Mouse (Mus musculus) neural tube, embryonic 11.5 days (tissue): ENCODE results near the gene Eif3k. TPM values are rescaled to one million over a fixed set of nuclear protein-coding genes. Genes with fewer than 3 reads are reported as not detected.

ENCODE experiments used
- ATAC-seq: fragments of 200-750 bp; cut with Nextera tagmentation; 2 replicates; pipeline ENCODE4 v1.8.0; 2017; ENCODE audit warnings: moderate number of reproducible peaks, mild to moderate bottlenecking, moderate TSS enrichment, moderate library complexity; ENCODE audit not compliant: insufficient read depth, low FRiP score, low TSS enrichment
- DNase-seq: peaks from one replicate; pipeline ENCODE4 v3.0.0-alpha.2; 2015; ENCODE audit warnings: low spot score
- H3K27ac ChIP-seq: fragments of 300-500 bp; sonication (generic); 2 replicates; pipeline ENCODE4 v1.5.1; 2014; ENCODE audit warnings: low read depth, mild to moderate bottlenecking, low read length
- H3K27me3 ChIP-seq: fragments of 300-500 bp; sonication (generic); 2 replicates; pipeline ENCODE4 v1.6.1; 2014; ENCODE audit warnings: mild to moderate bottlenecking, low read length, mixed read lengths; ENCODE audit not compliant: control insufficient read depth, insufficient read depth
- H3K36me3 ChIP-seq: fragments of 300-500 bp; sonication (generic); 2 replicates; pipeline ENCODE4 v1.6.1; 2014; ENCODE audit warnings: mild to moderate bottlenecking, low read length, moderate library complexity, mixed read lengths; ENCODE audit not compliant: control insufficient read depth, insufficient read depth
- H3K4me1 ChIP-seq: fragments of 300-500 bp; sonication (generic); 2 replicates; pipeline ENCODE4 v1.6.1; 2014; ENCODE audit warnings: low read length, mixed read lengths; ENCODE audit not compliant: control insufficient read depth, insufficient read depth
- H3K4me2 ChIP-seq: fragments of 300-500 bp; sonication (generic); 2 replicates; pipeline ENCODE4 v1.6.1; 2014; ENCODE audit warnings: low read depth, mild to moderate bottlenecking, moderate library complexity
- H3K4me3 ChIP-seq: fragments of 300-500 bp; sonication (generic); 2 replicates; pipeline ENCODE4 v1.5.1; 2014; ENCODE audit warnings: low read depth, low read length
- H3K9ac ChIP-seq: fragments of 300-500 bp; sonication (generic); 2 replicates; pipeline ENCODE4 v1.6.1; 2014; ENCODE audit warnings: mild to moderate bottlenecking, low read length
- H3K9me3 ChIP-seq: fragments of 300-500 bp; sonication (generic); 2 replicates; pipeline ENCODE4 v1.6.1; 2016; ENCODE audit warnings: low read length; ENCODE audit not compliant: control insufficient read depth
- WGBS: fragments of 180-500 bp; shearing (Covaris S2); extraction: QIAGEN DNeasy Blood & Tissue Kit; methylation state at CpG from one replicate; pipeline ENCODE4 v1.1.7; 2014; 5-methylcytosine and 5-hydroxymethylcytosine counted together
- polyA plus RNA-seq: library from polyadenylated mRNA; unstranded; fragments of >200 nt; fragmentation: Nextera tagmentation; extraction: Ambion mirVana; gene quantifications from 2 replicates; pipeline ENCODE4 v1.2.1, GENCODE M21; 2014

Gene Eif3k
- polyA plus RNA-seq = 383 and 388 TPM in 2 replicates

GRCm38 (mm10) chr7:28981651-28982273 lies at the start of gene Eif3k, which contains the start of gene Map4k1:
Gene Eif3k (minus strand): TSS chr7:28981864.
Gene Map4k1 (plus strand): TSS chr7:28982050.
- H3K36me3 ChIP-seq = peaks cover 11% of the 10 kb centered on the region
- DNase-seq (peak; percentile 97), ATAC-seq (peak; percentile 95)
- H3K9ac ChIP-seq = peak within 1 kb of the TSS; percentile 71
- no peaks in the 10 kb centered on the region for H3K27me3 ChIP-seq
- H3K27ac ChIP-seq = 0 out of 2 replicates have a peak within 1 kb of the TSS, but pooled peaks have one; percentile 34
- peak within 1 kb of the TSS; percentile 94 for H3K4me2 ChIP-seq
- H3K4me3 ChIP-seq = peak within 1 kb of the TSS; percentile 63
- no peaks in the 10 kb centered on the region for H3K9me3 ChIP-seq
- H3K4me1 ChIP-seq = peaks cover 11% of the 10 kb centered on the region
- under 1% methylated on average over 36 of the region's 36 CpGs for WGBS

DNA sequence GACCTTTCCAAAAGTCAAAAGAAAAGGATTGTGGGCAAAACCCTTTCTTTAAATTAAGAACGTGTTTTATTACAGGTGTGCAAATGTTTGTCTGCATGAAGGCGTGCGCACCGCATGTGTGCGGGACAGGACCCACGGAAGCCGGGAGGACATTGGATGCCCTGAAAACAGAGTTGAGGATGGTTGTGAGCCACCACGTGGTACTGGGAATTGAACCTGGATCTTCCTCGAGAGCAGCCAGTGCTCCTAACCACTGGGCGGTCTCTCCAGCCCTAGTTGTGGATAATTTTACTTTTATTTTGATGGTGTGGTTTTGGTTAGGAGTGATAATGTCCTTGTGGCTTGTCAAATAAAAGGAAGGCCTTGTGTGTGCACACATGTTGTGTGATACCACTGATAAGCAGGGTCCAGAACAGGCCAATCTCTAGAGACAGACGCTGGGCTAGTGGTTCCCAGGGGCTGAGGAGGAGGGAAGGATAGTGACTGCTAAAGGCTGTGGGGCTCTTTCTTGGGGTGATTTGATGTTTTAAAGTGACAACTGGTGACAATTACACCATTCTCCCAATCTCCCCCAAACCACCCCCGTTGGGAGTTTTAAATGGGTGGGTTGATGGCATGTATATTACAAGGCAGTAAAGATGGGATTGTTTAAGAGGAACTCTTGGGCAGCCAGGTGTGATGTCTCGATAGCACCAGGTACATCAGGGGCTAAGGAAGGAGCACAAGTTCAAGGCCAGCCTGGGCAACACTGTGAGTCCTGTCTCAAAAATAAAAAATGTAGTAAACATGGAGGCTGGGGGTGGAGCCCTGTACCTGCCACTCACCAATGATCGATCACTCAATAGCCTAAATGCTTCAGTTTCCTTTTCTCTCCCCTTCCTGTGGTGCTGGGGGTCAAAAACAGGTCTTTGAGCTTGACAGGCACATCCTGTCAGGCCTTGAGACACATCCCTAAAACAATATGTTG lies 48.3 kb upstream of the Eif3k start:
- H3K9me3 ChIP-seq = no peaks in the 10 kb centered on the region
- DNase-seq (no peak), ATAC-seq (no peak)
- H3K27ac ChIP-seq = no peak overlapping the region
- H3K4me1 ChIP-seq = no peaks in the 10 kb centered on the region
- H3K9ac ChIP-seq = no peak overlapping the region
- 88% methylated on average over 14 of the region's 14 CpGs for WGBS
- H3K4me3 ChIP-seq = no peak overlapping the region
- no peak overlapping the region for H3K4me2 ChIP-seq
- H3K27me3 ChIP-seq = no peaks in the 10 kb centered on the region
- no peaks in the 10 kb centered on the region for H3K36me3 ChIP-seq

DNA sequence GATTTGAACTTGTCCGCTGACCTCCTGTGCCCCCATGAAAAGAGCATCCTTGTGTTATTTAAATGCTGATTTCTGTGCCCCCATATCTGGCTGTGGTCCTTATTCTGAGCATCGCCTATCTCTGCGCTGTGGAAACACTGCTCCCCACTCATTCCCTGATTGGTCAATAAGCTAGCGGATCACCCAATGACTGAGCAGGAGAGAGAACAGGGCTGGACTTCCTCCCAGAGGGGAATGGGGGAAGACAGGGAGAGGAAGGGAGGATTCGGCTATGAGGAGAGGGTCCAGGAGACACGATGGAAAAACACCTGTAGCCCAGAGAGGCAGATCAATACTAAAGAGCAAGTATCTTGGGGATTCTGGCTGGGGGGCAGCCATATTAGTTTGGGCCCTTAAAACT lies 47.1 kb upstream of the Eif3k start:
- no peaks in the 10 kb centered on the region for H3K4me1 ChIP-seq
- H3K4me3 ChIP-seq = no peak overlapping the region
- H3K27ac ChIP-seq = no peak overlapping the region
- DNase-seq (no peak), ATAC-seq (no peak)
- no peak overlapping the region for H3K4me2 ChIP-seq
- H3K27me3 ChIP-seq = no peaks in the 10 kb centered on the region
- 88% methylated on average over 6 of the region's 6 CpGs for WGBS
- H3K9ac ChIP-seq = no peak overlapping the region
- H3K9me3 ChIP-seq = no peaks in the 10 kb centered on the region
- H3K36me3 ChIP-seq = no peaks in the 10 kb centered on the region

DNA sequence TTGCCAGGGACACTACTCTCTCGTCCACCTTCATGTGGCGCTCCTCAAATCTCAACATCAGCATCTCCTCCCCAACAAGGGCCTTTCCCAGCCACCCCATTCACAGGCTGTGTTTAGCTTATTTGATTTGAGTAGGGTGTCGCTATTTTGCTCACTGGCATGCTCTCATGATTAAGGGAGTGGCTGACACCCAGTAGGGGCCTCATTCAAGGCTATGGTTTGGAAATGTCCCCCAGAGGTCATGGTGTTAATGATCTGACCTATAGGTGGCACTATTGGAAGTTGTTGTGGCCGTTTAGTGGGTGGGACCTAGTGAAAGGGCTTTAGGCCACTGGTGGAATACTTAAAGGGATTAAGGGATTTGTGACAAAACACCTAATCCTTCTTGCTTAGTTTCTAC lies 45.1 kb upstream of the Eif3k start:
- H3K4me3 ChIP-seq = no peak overlapping the region
- no peaks in the 10 kb centered on the region for H3K36me3 ChIP-seq
- H3K27me3 ChIP-seq = no peaks in the 10 kb centered on the region
- no peaks in the 10 kb centered on the region for H3K9me3 ChIP-seq
- DNase-seq (no peak), ATAC-seq (no peak)
- WGBS = 75% methylated on average over 4 of the region's 4 CpGs
- no peak overlapping the region for H3K4me2 ChIP-seq
- H3K27ac ChIP-seq = no peak overlapping the region
- no peaks in the 10 kb centered on the region for H3K4me1 ChIP-seq
- H3K9ac ChIP-seq = no peak overlapping the region

DNA sequence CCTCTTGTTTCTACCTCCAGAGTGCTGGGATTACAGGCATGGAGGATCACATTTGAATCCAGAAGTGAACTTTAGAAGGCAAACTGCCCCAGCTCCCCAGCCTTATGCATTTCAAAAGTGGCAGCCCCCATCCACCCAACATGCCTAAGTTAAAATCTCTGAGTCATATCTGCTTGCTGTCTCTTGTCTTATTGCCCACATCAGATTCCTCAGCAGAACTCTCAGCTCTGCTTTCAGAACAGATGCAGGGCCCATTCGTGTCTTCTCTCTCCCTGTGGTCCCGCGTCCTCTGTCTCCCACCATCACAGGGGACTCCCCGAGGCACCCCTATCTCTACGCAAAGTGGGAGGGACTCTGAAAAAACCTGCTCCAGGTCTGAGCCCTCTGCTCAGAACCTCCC lies 44.5 kb upstream of the Eif3k start:
- no peak overlapping the region for H3K9ac ChIP-seq
- no peak overlapping the region for H3K27ac ChIP-seq
- DNase-seq (no peak), ATAC-seq (no peak)
- H3K4me1 ChIP-seq = no peaks in the 10 kb centered on the region
- no peak overlapping the region for H3K4me2 ChIP-seq
- no peak overlapping the region for H3K4me3 ChIP-seq
- H3K9me3 ChIP-seq = no peaks in the 10 kb centered on the region
- H3K36me3 ChIP-seq = no peaks in the 10 kb centered on the region
- WGBS = 93% methylated on average over 5 of the region's 5 CpGs
- no peaks in the 10 kb centered on the region for H3K27me3 ChIP-seq

- H3K4me2 ChIP-seq = no peak overlapping the region
- ATAC-seq = no peak
These were observed 43.9 kb upstream of the Eif3k start for GRCm38 (mm10) chr7:29025566-29025965.

DNA sequence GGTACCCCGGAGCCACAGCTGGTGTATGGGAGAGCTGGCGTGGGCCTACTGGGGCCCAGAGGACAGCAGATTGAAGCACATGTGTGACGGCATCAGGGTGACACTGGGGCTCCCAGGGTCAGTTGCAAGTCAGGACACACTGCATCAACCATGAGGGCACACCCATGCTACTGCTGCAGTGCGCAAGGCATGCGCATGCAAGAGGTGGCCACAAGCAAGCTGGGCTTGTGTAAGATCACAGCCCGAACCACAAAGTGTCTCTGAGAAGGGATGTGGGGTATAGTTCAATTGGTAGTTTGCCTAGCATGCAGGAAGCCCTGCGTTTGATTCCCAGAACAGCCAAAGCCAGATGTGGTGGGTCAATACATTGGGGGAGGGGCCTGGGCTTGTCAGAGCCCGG lies 41.9 kb upstream of the Eif3k start:
- no peak overlapping the region for H3K27ac ChIP-seq
- no peak overlapping the region for H3K4me3 ChIP-seq
- no peaks in the 10 kb centered on the region for H3K36me3 ChIP-seq
- H3K4me2 ChIP-seq = no peak overlapping the region
- no peak for ATAC-seq
- no peak for DNase-seq
- 90% methylated on average over 8 of the region's 8 CpGs for WGBS
- no peaks in the 10 kb centered on the region for H3K4me1 ChIP-seq
- no peaks in the 10 kb centered on the region for H3K9me3 ChIP-seq
- H3K9ac ChIP-seq = no peak overlapping the region
- peaks cover 21% of the 10 kb centered on the region for H3K27me3 ChIP-seq

More at GRCm38 (mm10) chr7:29025566-29025965, 43.9 kb upstream of the Eif3k start:
- WGBS = 82% methylated on average over 7 of the region's 7 CpGs
- no peak overlapping the region for H3K9ac ChIP-seq
- DNase-seq = no peak
- H3K27me3 ChIP-seq = peaks cover 3% of the 10 kb centered on the region
- H3K9me3 ChIP-seq = no peaks in the 10 kb centered on the region
- no peak overlapping the region for H3K4me3 ChIP-seq
- H3K36me3 ChIP-seq = no peaks in the 10 kb centered on the region
- no peak overlapping the region for H3K27ac ChIP-seq
- H3K4me1 ChIP-seq = no peaks in the 10 kb centered on the region

DNA sequence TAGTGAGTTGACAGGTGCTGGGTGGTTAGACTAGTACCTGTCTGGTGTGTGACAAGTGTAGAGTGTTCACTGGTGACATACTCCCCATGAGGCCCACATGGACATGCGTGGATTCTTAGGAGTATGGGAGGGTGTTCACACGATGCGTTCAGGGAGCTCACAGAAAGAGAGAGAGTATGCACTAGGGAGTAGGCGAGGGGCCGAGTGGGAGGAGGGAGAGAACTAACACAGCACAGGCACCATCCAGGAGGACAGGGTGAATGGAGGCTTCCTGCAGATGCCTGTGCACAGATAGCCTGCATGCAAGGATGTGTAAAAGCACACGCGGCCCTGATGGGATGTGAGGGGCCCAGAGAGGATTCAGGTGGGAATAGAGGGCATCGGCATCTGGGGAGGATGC lies 40.8 kb upstream of the Eif3k start:
- H3K4me2 ChIP-seq = no peak overlapping the region
- no peaks in the 10 kb centered on the region for H3K4me1 ChIP-seq
- H3K4me3 ChIP-seq = no peak overlapping the region
- H3K36me3 ChIP-seq = no peaks in the 10 kb centered on the region
- H3K27ac ChIP-seq = no peak overlapping the region
- no peak overlapping the region for H3K9ac ChIP-seq
- DNase-seq (no peak), ATAC-seq (no peak)
- no peaks in the 10 kb centered on the region for H3K9me3 ChIP-seq
- H3K27me3 ChIP-seq = peaks cover 30% of the 10 kb centered on the region
- WGBS = 85% methylated on average over 8 of the region's 8 CpGs
